Mouse (Mus musculus): ENCODE data around the gene Gad1.

- TF ChIP-seq EP300 (IDR thresholded peaks at IDR 0.05; ENCODE audit: low read depth), result no peak
- TF ChIP-seq CTCF (IDR thresholded peaks at IDR 0.05; ENCODE audit: low read depth), result no peak
Measured at GRCm38 (mm10) chr2:70595896-70596295, 43.0 kb downstream of the Gad1 start.

Data from liver, embryonic 14.5 days (tissue).